Mouse (Mus musculus) layer of hippocampus, adult 9-11 months (tissue): Measurements from ENCODE around the gene Ttc30a1.
A peak's percentile ranks its signal among the peaks of the same experiment; 100 is the strongest.
"Not testable (repeated sequence)": the region's sequence is repeated elsewhere in the genome, so short reads cannot be mapped to it uniquely, and the experiment has no call there.

Experiments
- DNase-seq: peaks from one replicate; pipeline ENCODE4 v3.0.0; 2022

The Ttc30a1 gene

DNA sequence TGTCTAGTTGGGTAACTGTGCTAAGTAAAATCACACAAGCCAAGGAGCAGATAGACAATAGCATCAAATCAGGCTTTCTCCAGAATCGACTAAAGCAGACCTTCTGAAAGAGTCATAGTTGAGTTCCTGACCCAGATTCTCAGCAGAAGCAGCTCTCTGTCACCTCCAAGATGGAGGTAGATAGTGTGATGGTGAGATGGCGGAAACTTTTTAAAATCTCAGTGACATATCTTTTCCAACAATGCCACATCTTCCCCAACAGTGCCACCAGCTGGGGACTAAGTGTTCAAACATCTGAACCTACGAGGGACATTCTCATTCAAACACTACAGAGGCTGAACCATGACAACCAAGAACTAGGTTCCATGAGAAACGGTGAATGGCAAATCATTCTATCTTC is 859 bp upstream of the Ttc30a1 start:
- no peak for DNase-seq

DNA sequence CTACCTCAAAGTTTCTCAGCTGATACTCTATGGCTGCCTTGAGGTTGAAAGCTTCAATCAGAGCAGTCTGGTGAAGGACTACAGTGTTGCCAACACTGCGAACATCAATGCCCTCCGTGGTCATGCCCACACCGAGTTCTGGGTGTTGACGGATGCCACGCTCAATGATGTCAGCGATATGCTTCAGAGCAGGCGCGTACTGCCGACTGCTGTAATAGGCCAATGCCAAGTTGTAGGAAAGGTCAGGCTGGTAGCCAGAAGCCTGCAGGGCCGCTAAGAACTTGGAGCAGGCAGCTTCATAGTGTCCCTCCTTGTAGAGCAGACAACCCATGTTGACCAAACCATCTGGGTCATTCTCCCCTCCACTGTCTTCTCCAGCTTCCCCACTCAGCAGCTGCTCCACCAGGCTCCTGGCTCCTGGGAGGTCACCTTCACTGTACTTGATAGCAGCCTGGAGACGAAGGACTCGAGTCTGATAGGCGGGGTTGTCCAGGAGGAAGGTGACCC is 781 bp downstream of the Ttc30a1 start:
- not testable (repeated sequence) for DNase-seq

DNA sequence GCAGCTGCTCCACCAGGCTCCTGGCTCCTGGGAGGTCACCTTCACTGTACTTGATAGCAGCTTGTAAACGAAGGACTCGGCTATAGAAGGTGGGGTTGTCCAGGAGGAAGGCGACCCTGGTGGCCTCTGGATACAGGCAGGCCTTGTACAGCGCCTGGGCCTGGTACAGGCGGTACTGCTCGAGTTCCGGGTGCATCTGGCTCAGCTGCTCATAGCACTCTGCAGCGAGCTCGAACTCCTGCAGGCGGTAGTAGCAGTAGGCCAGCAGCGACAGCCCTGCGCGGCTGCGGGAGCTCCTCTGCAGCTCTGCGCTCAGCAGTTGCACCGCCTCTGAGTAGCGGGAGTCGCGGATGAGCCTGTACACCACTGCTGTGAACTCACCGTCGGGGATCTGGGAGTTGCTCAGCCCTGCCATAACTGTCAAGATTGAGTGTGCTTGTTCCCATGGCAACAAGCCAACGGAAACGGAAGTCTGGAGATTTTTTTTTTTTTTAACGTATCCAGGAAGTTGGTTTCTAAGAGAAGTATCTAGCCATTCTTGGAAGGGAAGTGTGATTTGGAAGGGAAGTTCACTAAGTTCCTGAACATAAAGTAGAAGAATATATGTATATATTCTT is 3.9 kb downstream of the Ttc30a1 start, which contains the start of gene Ttc30a2:
Gene Ttc30a2 (minus strand): TSS at position 419 of the 617 bp plus-strand sequence.
- DNase-seq: peak; percentile 40

DNA sequence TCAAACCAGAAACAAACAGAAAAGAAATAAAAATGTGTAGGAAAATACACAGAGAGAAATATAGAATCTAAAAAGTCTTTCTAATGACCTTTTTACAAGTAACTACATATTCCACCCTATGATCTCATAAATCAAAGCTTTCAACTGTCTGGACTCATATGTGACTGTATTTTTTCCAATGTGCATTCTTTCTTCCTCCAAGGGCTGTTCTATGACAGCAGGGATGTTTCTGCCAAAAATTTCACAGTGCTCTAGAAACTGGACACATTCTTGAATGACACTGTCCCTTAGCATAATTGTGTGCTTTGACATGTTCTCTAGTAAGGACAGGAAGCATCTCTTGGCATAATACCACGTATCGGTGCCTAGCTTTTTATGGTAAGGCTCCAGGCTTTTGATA is 5.7 kb downstream of the Ttc30a1 start:
- DNase-seq: not testable (repeated sequence)

DNA sequence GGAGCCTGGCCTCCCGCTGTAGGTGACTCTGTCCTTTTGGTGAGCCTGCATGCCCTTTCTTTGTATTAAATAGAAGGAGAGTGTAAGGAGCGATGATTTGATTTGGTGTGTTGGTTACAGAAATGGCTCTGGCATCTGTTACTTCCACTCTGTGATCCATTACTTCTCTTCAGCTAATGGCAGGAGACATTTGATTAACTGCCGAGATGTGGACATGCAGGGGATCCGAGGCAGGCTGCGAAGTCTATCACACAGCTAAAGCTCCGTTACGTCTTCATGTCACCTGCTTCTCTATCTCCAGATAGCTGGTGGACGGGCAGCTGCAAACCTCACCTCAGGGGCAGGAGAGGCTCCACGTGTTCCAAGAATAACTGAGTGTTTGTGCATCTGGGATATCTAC is 7.6 kb downstream of the Ttc30a1 start:
- no peak for DNase-seq

DNA sequence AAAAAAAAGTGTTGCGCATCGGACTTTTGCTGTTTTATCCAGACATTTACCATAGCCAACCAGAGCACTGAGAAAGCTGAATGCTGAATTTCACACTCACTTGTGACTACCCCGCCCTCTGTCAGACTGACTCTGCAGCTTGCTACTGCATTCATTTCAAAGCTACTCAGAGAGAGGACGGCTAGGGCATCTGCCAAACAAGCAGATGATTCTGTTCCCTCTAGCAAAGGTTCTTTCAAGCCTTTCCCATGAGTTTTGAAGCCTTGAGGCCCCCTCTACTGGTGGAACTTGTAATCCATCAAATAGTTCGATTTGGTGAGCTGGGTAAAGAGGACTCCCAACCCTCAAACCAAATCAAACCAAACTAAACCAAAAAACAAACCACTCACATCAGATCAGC is 16.8 kb downstream of the Ttc30a1 start:
- peak; percentile 84 for DNase-seq

DNA sequence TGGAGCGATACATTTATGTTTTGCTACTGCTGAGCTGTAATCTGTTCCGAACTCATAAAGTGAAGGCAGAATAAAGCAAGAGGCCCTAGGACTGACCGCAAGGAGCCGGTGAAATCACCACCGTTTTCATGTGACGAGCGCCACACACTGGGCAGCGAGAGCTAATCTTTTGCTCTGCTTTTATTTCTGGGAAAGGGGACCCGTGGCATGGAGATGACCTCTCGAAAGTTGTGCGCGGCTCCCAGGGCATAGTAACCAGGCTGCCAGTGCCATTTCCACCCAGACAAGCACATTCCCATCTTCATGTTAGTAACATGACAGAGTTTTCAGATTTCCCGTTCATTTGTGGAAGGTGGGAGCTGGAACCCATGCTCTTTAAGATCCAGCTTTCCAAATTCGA is 17.3 kb downstream of the Ttc30a1 start:
- no peak for DNase-seq

DNA sequence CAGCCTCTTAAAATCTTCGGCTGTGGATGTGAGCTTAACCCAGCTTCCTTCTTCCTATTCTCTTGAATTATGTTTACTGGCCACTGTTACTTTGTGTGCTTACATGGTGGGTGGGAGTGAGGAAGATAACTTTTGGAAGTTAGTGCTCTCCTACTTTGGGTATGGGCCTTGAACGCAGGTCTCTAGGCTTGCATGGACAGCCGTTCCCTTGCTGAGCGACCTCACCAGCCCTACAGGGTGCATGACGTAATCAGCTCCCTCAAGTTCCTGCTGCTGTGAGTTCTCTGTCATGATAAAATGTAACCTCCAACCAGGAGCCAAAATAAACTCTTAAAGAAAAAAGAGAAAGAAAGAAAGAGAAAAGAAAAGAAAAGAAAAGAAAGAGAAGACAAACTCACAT is 17.7 kb downstream of the Ttc30a1 start:
- DNase-seq: no peak

DNA sequence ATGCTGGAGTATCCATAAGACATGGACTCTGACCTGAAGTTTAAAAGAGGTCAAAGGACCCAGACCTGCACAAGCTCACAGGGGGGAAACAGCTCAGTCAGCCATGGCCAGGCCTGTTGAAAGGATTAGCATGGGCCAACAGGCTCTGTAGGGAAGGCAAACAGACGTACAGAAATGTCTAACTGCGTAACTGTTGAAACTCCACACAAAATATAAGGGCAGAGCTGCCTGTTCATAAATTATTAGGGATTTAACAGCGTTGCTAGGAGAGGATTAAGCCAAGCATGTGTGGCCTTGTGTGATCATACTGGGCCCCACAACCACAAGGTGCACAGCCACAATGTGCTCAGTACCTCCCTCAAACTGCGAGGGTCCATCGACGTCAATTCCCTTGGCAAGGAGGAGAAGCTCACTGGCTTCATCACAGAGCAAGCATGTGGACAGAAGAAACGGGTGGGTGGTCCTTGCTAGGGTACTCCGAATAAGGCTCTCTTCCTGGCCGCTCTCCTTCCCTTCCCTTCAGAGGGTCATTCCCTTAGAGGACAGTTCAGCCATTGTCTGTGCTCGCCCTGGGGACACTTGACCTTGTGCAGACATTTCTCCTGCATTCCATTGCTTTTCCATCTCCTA is 18.4 kb downstream of the Ttc30a1 start:
- DNase-seq: no peak

DNA sequence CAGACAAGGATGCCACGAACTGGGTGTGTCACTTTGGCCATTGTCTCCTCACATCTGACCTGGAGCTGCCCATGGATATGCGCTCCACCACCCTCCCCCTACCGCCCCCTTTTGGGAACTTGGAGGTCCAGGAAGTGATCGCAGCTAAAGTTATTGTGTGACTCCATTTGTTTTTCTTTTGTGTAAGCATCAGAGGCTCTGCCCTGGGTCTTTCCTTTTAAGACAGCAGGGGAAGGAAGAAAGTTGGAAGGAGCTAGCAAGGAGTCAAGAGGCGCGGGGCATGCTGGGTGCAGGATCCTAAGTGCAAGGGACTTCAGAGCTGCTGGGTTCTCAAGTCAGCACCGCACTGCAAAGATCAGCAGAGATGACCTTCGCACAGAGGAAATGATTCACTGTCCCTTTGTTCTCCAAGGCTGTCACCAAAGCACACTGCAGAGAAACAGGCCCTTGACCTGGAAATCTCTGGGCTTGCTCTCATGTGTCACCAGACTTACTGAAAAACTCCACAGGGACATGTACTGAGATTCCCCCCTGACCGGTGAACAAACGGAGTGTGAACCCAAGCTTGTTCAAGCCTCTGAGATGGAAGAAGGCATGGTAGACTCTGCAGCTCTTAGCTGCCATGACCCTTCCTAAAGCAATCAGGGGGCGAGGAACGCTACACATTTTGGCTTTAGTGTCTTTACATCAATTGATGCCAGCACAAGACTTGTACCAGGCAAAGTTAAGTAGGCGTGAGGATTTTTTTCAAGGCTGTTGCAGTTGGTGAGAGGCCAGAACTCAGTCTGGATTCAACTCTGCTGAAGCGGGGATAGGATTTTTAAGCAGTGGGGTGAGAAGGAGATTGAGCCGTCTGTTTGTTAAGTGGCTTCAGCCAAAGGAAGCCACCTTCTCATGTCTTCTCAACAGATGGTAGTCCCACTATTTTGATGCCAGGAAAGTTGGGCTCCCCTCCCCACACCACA is 21.1 kb downstream of the Ttc30a1 start:
- no peak for DNase-seq

DNA sequence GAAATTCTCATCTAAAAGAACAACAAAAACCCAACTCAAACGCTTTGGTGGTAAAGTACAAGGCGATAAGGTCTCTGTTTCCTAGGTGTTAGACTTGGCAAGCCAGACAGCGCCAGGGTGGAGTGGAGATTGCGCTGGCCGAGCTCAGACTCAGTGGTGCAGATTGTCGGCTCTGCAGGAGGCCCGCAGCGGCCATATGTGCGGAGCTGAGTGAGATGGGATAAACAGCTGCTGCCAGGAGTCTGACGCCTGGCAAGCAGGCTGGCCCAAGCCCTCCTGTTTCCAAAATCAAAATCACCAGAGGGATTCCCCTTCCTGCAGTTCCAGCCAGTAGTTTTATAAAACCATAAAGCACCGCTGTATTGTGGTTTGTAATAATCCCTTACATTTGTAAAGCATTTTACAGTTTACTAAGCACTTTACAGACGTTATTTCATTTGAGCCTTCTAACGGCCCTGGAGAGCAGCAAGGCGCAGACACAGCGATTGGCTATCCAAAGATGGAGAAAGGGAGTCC is 21.9 kb downstream of the Ttc30a1 start:
- peak; percentile 25 for DNase-seq

DNA sequence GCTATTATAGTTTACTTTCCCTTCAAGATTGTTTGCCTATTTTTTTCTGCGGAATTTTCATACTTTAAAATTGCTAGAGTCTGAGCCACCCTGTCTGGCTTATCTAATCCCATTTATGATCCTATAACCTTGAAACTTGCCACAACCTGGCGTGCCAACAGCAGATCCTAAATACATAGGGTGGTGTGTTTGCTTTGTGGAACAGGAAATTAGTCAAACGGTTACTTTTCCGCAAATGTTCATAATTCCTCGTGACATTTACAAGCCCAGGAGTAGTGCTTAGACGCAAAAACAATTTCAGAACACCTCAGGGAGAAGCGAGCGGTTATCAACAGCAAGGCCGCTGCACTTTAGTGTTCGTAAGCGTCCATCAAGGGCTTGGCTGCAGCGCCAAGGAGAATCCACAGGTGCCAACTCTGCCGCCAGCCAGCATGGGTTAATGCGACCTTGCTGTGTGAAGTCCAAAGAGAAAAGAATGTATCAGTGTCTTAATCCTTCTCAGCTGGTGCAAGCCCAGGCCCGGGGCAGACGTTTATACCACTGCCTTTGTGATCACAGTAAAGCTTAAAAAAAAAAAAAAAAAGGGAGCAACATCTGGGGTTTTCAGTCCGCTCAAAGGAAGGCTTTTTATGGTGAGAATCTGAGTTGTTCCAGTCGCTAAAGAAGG is 22.5 kb downstream of the Ttc30a1 start:
- no peak for DNase-seq

DNA sequence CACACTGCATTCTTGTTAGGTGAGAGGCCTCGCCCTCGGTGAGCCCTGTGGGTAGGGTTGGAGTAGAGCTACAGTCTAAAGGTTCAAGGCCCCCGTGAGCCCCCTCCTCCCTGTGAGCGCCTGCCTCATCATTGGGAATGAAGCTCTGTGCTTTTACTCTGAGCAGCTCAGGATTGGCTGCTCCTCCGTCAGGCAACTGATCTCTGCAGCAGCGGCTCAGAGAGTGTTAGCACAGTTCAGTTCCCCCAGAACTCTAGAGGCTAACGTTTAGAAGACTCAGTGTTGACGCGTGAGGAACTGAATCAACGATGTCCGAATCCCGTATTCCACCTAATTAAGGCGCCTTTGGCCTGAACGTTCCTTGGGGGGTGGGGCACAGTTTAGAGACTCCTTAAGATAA is 26.1 kb downstream of the Ttc30a1 start:
- DNase-seq: no peak

DNA sequence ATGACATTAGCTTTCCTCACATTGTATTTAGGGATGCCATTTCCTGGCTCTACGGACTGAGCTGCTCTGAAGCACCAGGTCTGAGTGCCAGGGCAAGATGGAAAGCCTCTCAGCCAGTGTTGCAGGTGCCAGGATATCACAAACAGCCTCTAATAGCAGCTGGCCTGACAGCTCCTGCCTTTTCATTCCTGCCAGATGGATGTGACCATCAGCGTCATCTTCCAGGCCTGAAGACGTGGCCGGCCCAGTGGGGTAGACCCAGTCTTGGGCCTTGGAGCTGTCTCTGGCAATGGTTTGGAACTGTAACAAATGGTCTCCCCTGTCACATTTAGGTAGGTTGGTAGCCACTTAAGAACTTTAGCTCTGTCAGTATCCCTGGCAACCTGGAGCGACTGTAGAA is 28.4 kb downstream of the Ttc30a1 start:
- no peak for DNase-seq

DNA sequence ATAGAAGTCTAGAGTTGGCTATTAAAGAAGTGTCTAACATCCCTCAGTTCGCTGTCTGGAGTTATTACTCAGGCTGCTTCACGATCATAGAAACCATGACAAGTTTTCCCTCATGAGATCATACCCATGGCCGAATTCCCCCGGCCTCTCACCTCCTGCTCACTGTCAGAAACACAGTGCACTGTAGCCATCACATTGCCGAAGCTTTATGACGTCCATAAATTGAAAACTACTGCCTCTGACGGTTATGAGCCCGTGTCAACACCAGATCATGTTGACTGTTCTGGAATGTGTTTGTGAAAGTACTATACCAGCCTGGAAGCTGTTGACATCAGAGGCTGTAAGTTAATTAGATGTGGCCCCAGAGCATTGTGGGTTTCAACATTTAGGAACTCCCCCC is 31.1 kb downstream of the Ttc30a1 start:
- DNase-seq: no peak

DNA sequence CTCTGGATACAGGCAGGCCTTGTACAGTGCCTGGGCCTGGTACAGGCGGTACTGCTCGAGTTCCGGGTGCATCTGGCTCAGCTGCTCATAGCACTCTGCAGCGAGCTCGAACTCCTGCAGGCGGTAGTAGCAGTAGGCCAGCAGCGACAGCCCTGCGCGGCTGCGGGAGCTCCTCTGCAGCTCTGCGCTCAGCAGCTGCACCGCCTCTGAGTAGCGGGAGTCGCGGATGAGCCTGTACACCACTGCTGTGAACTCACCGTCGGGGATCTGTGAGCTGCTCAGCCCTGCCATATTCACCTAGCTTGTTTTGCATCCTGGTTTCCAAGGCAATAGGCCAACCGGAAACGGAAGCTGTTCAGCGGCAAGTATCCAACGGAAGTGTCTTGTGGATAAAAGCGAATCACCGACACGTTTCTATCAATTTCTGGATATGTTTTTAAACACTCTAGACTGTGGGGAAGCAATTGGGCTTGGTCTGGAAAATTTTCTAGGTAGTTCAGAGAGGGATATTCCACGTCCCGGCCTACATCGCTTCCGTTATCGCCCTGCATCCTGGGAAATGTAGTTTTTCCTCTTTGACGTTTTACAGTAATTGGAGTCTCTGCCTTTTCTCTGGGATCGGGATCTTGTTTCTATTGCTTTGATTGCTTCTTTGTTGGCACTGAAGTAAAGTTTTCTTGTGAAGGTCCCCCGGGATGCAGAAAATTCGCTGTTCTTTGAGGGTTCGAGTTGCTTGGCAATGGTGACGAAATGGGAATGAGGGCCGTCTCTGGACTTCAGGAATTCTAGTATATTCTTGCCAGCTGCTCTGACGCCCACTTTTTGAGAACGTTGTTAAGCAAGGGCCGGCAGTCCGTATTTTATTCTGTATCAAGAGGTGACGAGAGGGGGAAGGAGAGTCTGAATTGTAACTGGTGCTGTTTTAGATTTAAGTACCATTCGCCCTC is 43.4 kb downstream of the Ttc30a1 start, which contains the start of gene Ttc30b:
Gene Ttc30b (minus strand): TSS at position 469 of the 947 bp plus-strand sequence.
- DNase-seq: peak; percentile 80

DNA sequence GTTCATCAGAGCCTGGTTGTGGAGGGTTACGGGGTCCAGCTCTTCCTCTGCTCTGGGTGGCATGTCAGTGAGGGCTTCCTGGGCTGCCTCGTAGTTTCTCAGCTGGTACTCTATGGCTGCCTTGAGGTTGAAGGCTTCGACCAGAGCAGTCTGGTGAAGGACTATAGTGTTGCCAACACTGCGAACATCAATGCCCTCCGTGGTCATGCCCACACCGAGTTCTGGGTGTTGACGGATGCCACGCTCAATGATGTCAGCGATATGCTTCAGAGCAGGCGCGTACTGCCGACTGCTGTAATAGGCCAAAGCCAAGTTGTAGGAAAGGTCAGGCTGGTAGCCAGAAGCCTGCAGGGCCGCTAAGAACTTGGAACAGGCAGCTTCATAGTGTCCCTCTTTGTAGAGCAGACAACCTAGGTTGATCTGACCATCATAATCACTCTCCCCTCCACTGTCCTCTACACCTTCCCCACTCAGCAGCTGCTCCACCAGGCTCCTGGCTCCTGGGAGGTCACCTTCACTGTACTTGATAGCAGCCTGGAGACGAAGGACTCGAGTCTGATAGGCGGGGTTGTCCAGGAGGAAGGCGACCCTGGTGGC is 44.1 kb downstream of the Ttc30a1 start:
- DNase-seq: not testable (repeated sequence)

DNA sequence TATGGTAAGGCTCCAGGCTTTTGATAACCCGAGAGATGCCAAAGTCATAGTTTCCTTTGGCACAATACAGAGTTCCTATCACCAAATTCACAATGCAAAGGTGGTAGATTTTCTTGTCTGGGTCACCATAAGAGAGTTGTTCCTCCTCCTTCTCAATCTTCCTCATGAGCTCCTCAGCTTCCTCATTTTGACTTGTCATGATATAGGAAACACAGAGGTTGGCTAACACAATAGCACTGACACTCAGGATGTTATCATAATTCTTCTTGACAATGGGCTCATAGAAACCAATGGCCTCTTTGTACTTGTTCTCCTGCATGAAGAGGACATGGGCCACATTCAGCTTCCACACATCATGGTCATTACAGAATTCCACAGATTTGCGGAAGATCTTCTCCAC is 45.1 kb downstream of the Ttc30a1 start:
- not testable (repeated sequence) for DNase-seq

DNA sequence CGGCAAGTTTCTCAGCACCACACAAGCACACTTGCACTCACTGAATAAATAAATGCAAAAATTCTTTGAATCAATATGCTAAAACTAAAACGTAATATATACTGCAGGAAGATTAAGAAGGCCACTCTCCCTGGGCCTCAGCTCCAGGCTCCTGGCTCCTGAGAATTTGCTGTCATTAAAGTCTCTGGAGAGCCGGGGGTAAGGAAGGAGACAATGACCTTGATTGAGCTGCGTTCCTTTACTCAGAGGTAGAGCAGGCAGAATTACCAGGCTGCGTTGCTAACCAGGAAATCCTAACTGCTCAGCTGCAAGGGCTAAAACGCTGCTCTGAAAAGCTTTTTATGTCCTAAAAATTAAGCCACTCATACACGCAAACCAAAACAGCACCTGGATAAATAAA is 48.2 kb downstream of the Ttc30a1 start:
- no peak for DNase-seq

DNA sequence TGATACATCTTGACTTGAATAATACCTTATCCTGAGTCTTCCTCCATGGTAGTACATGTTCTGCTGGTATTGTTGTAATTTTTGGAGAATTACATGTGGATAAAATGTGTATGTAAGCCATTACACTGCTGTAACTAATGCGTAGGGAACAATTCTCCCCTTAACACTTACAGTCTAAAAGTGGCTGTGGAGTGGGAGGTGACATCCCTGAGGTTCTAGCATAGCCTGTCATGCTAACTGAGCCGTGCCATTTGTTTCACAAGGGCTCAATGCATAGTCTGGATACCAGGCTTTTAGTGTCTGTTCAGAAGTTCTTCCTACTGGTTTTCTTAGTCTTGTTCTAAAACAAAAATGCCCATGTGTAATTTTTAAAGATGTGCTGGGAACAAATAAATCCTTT is 50.8 kb downstream of the Ttc30a1 start:
- DNase-seq: no peak
